Mouse (Mus musculus) embryonic facial prominence, embryonic 14.5 days (tissue): ENCODE results near the gene Trim41. TPM values are rescaled to one million over a fixed set of nuclear protein-coding genes. Genes with fewer than 3 reads are reported as not detected.

Experiments used
- ATAC-seq: fragments of 200-750 bp; cut with Nextera tagmentation; 2 replicates; pipeline ENCODE4 v1.8.0; 2017; ENCODE audit warnings: low read depth, moderate number of reproducible peaks, moderate TSS enrichment
- DNase-seq: peaks from one replicate; pipeline ENCODE4 v3.0.0-alpha.2; 2015; ENCODE audit warnings: low spot score
- H3K27ac ChIP-seq: fragments of 300-500 bp; sonication (generic); replicated peaks from 2 replicates; pipeline ENCODE4 v1.5.1; 2014; ENCODE audit warnings: low read depth, mild to moderate bottlenecking, low read length, moderate library complexity
- H3K27me3 ChIP-seq: fragments of 300-500 bp; sonication (generic); replicated peaks from 2 replicates; pipeline ENCODE4 v1.6.1; 2014; ENCODE audit warnings: low read length; ENCODE audit not compliant: control insufficient read depth, insufficient read depth
- H3K36me3 ChIP-seq: fragments of 300-500 bp; sonication (generic); 2 replicates; pipeline ENCODE4 v1.6.1; 2014; ENCODE audit warnings: low read length, mixed read lengths; ENCODE audit not compliant: control insufficient read depth, insufficient read depth
- H3K4me1 ChIP-seq: fragments of 300-500 bp; sonication (generic); 2 replicates; pipeline ENCODE4 v1.6.1; 2014; ENCODE audit warnings: antibody characterized with exemption, low read length; ENCODE audit not compliant: control insufficient read depth, insufficient read depth
- H3K4me2 ChIP-seq: fragments of 300-500 bp; sonication (generic); 2 replicates; pipeline ENCODE4 v1.6.1; 2014; ENCODE audit warnings: low read depth, mild to moderate bottlenecking, low read length, moderate library complexity, mixed read lengths
- H3K4me3 ChIP-seq: fragments of 300-500 bp; sonication (generic); 2 replicates; pipeline ENCODE4 v1.5.1; 2014; ENCODE audit warnings: low read depth, mild to moderate bottlenecking, low read length
- H3K9ac ChIP-seq: fragments of 300-500 bp; sonication (generic); 2 replicates; pipeline ENCODE4 v1.6.1; 2014; ENCODE audit warnings: low read depth, mild to moderate bottlenecking, low read length, moderate library complexity, mixed read lengths
- H3K9me3 ChIP-seq: fragments of 300-500 bp; sonication (generic); 2 replicates; pipeline ENCODE4 v1.6.1; 2016; ENCODE audit warnings: low read length; ENCODE audit not compliant: control insufficient read depth
- WGBS: fragments of 180-500 bp; shearing (Covaris S2); extraction: QIAGEN DNeasy Blood & Tissue Kit; methylation state at CpG from one replicate; pipeline ENCODE4 v1.1.7; 2014; 5-methylcytosine and 5-hydroxymethylcytosine counted together
- polyA plus RNA-seq: library from polyadenylated mRNA; unstranded; fragments of >200 nt; fragmentation: Nextera tagmentation; extraction: Ambion mirVana; gene quantifications from 2 replicates; pipeline ENCODE4 v1.2.1, GENCODE M21; 2014

The Trim41 gene
- polyA plus RNA-seq, 1 experiment from 2014 or later: 5.2 TPM

DNA sequence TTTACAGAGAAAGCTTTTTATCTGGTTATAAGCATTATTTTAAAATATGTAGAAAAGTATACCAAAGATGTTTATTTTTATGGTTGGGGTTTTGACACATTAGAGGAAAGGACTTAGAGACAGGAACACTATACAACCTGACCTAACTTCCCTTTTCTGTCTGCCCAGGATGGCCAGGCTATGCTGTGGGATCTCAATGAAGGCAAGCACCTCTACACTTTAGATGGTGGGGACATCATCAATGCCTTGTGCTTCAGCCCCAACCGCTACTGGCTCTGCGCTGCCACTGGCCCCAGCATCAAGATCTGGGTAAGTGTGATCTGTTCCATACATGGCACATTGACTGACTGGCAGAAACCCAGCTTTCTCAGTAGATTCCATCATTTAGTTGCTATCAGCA lies 13.2 kb downstream of the Trim41 start:
- no peaks in the 10 kb centered on the region for H3K9me3 ChIP-seq
- H3K27ac ChIP-seq: no peak overlapping the region
- H3K4me2 ChIP-seq: no peak overlapping the region
- no peak for DNase-seq
- no peak overlapping the region for H3K4me3 ChIP-seq
- 96% methylated on average over 2 of the region's 2 CpGs for WGBS
- H3K27me3 ChIP-seq: no peaks in the 10 kb centered on the region
- H3K9ac ChIP-seq: no peak overlapping the region
- peaks cover 13% of the 10 kb centered on the region for H3K4me1 ChIP-seq
- peaks cover 78% of the 10 kb centered on the region for H3K36me3 ChIP-seq
- ATAC-seq: no peak

GRCm38 (mm10) chr11:48801831-48802772 lies 15.1 kb downstream of the Trim41 start:
- H3K4me3 ChIP-seq: peak overlapping the region; percentile 70
- H3K36me3 ChIP-seq: peaks cover 60% of the 10 kb centered on the region
- H3K4me1 ChIP-seq: peaks cover 23% of the 10 kb centered on the region
- DNase-seq (no peak), ATAC-seq (no peak)
- peak overlapping the region; percentile 94 for H3K4me2 ChIP-seq
- H3K9ac ChIP-seq: peak overlapping the region; percentile 93
- H3K27ac ChIP-seq: no peak overlapping the region
- no peaks in the 10 kb centered on the region for H3K9me3 ChIP-seq
- no peaks in the 10 kb centered on the region for H3K27me3 ChIP-seq
- 73% methylated on average over 17 of the region's 17 CpGs for WGBS

DNA sequence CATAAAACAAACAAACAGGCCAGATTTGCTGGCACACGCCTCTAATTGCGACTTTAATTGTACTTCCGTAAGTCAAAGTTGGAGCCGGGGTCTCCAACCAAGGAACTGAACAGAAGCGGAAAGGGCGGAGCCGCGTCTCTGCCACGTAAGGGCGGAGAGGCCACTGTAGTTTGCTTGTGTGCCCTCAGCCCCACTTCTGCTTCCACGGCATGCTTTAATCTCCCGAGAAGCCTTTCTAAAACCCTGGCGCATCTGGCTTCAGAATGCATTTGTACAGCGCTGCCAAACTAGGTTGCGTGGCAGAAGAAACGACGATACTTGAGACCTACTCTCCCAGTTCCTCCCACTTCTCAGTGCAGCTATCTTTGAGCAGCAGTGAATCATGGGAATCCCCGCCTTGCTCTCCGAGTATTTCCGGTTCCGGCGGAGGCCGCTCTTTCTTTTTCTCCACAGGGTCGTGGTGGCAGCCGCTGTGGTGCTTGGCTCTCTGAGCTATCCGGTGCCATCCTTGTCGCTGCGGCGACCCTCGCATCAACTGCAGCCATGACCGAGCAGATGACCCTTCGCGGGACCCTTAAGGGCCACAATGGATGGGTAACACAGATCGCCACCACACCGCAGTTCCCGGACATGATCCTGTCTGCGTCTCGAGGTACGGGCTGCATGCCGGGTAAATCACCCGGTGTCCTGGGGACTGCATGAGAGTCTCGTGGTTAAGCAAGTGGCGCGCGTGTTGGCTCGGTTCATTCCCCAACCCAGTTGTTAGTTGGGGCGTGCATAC lies 17.0 kb downstream of the Trim41 start, which contains the start of gene Rack1:
Rack1 (plus strand) TSS at position 412 of the 781 bp plus-strand sequence.
- Histone ChIP-seq H3K27me3 (no peaks in the 10 kb centered on the region), H3K27ac (peak within 1 kb of the TSS; percentile 96), H3K4me1 (peaks cover 23% of the 10 kb centered on the region), H3K36me3 (peaks cover 41% of the 10 kb centered on the region), H3K4me3 (peak within 1 kb of the TSS; percentile 70), H3K9me3 (no peaks in the 10 kb centered on the region), H3K9ac (peak within 1 kb of the TSS; percentile 93), H3K4me2 (peak within 1 kb of the TSS; percentile 94)
- under 1% methylated on average over 41 of the region's 47 CpGs for WGBS
- peak; percentile 94 for ATAC-seq
- DNase-seq: peak; percentile 97

GRCm38 (mm10) chr11:48798984-48799920 lies 17.9 kb downstream of the Trim41 start:
- Histone ChIP-seq H3K27me3 (no peaks in the 10 kb centered on the region), H3K4me3 (peak overlapping the region; percentile 70), H3K9me3 (no peaks in the 10 kb centered on the region), H3K36me3 (peaks cover 32% of the 10 kb centered on the region), H3K9ac (peak overlapping the region; percentile 93), H3K4me2 (peak overlapping the region; percentile 94), H3K4me1 (peaks cover 23% of the 10 kb centered on the region), H3K27ac (peak overlapping the region; percentile 96)
- 7% methylated on average over 18 of the region's 18 CpGs for WGBS
- ATAC-seq (peak; percentile 6; the same call in 1 of the 2 replicates), DNase-seq (no peak)

- no peak for DNase-seq
- 0 out of 2 replicates have a peak overlapping the region, but pooled peaks have one; percentile 70 for H3K4me3 ChIP-seq
- H3K27me3 ChIP-seq: no peaks in the 10 kb centered on the region
- no peaks in the 10 kb centered on the region for H3K9me3 ChIP-seq
- peak overlapping the region; percentile 93; the same call in 1 of the 2 replicates for H3K9ac ChIP-seq
- no peak overlapping the region for H3K27ac ChIP-seq
- H3K36me3 ChIP-seq: peaks cover 23% of the 10 kb centered on the region
- H3K4me1 ChIP-seq: peaks cover 23% of the 10 kb centered on the region
- 85% methylated on average over 7 of the region's 7 CpGs for WGBS
- peak overlapping the region; percentile 94 for H3K4me2 ChIP-seq
- ATAC-seq: no peak
Measured at GRCm38 (mm10) chr11:48798308-48798707, 18.8 kb downstream of the Trim41 start.

DNA sequence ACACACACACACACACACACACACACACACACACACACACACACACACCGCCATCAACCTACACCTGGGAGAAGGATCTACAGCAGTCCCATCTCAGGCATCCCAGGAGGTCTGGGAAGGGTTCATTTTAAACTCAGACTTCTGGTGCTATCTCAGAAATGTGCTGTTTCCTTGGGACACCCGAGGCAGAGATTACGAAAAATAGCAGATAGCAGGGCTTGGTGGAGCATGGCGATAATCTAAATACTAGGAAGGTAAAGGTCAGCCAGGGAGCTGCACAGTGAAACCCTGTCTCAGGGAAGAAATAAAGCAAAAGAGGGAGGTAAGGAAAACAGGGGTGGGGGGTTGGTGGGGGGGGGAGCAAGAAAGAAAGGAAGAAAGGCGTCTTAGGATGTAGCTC lies 19.9 kb downstream of the Trim41 start:
- H3K4me1 ChIP-seq: peaks cover 23% of the 10 kb centered on the region
- no peak overlapping the region for H3K4me3 ChIP-seq
- no peak overlapping the region for H3K9ac ChIP-seq
- H3K4me2 ChIP-seq: no peak overlapping the region
- peaks cover 12% of the 10 kb centered on the region for H3K36me3 ChIP-seq
- WGBS: 87% methylated on average over 5 of the region's 5 CpGs
- H3K27me3 ChIP-seq: no peaks in the 10 kb centered on the region
- DNase-seq (no peak), ATAC-seq (no peak)
- no peaks in the 10 kb centered on the region for H3K9me3 ChIP-seq
- H3K27ac ChIP-seq: no peak overlapping the region

GRCm38 (mm10) chr11:48796290-48796689 lies 20.9 kb downstream of the Trim41 start:
- Histone ChIP-seq H3K4me2 (no peak overlapping the region), H3K9me3 (no peaks in the 10 kb centered on the region), H3K4me1 (peaks cover 13% of the 10 kb centered on the region; the same call in 1 of the 2 replicates), H3K9ac (no peak overlapping the region), H3K36me3 (peaks cover 2% of the 10 kb centered on the region; the same call in 1 of the 2 replicates), H3K27ac (no peak overlapping the region), H3K4me3 (no peak overlapping the region), H3K27me3 (no peaks in the 10 kb centered on the region)
- no peak for DNase-seq
- WGBS: 76% methylated on average over 4 of the region's 4 CpGs
- ATAC-seq: no peak
